Comparison of ENCODE assay signal across 21 mouse cellular contexts in genomic region chr2:105813041-105813440, GRCm38 (mm10).
DNase-seq lines count a peak whose midpoint lies in the region; ATAC-seq lines count a peak whose summit lies in the region.
"Had no signal": no experiment of that assay in that cellular context is flagged by ENCODE, and none has a peak within 500 bp of the region (broad histone marks: within the 10 kb centered on the region; RNA-seq: fewer than 3 reads in every experiment).

No protein-coding gene starts in this region.

- H3K4me3 ChIP-seq in forebrain, embryonic 13.5 days = no peak overlapping the region
- no peak overlapping the region for H3K4me3 ChIP-seq in forebrain, embryonic 10.5 days
- H3K4me3 ChIP-seq in forebrain, embryonic 15.5 days = no peak overlapping the region
- no peak overlapping the region for H3K4me3 ChIP-seq in midbrain, embryonic 16.5 days (ENCODE audit: low read depth, low read length)
- H3K4me3 ChIP-seq: gastrocnemius, adult 2 months; heart, embryonic 13.5 days; neural tube, embryonic 12.5 days had no signal

- ATAC-seq in forebrain, embryonic 13.5 days = peak; percentile 69; the same call in 1 of the 2 replicates
- ATAC-seq in forebrain, embryonic 15.5 days (replicated peaks) = peak; percentile 64; the same call in 1 of the 2 replicates
- peak; percentile 71 for ATAC-seq in midbrain, embryonic 16.5 days
- ATAC-seq: hindbrain, embryonic 16.5 days had no signal

- H3K4me1 ChIP-seq in forebrain, embryonic 13.5 days = no peaks in the 10 kb centered on the region
- H3K4me1 ChIP-seq in forebrain, embryonic 10.5 days = peaks cover 13% of the 10 kb centered on the region
- 0 out of 2 replicates have a peak, but pooled peaks cover 2% of the 10 kb centered on the region for H3K4me1 ChIP-seq in forebrain, embryonic 15.5 days
- H3K4me1 ChIP-seq in midbrain, embryonic 16.5 days (ENCODE audit: control insufficient read depth, insufficient read depth, low read length) = 0 out of 2 replicates have a peak, but pooled peaks cover 2% of the 10 kb centered on the region
- H3K4me1 ChIP-seq: neural tube, embryonic 12.5 days had no signal

- 47% methylated on average over 3 of the region's 3 CpGs for WGBS in forebrain, embryonic 13.5 days
- WGBS in forebrain, embryonic 10.5 days = 85% methylated on average over 3 of the region's 3 CpGs
- 39% methylated on average over 3 of the region's 3 CpGs for WGBS in forebrain, embryonic 15.5 days
- WGBS in midbrain, embryonic 16.5 days = 35% methylated on average over 3 of the region's 3 CpGs

- H3K27ac ChIP-seq in forebrain, embryonic 13.5 days = no peak overlapping the region
- H3K27ac ChIP-seq in forebrain, embryonic 10.5 days = no peak overlapping the region
- H3K27ac ChIP-seq in forebrain, embryonic 15.5 days (replicated peaks) = no peak overlapping the region
- H3K27ac ChIP-seq in midbrain, embryonic 16.5 days (ENCODE audit: low read length) = no peak overlapping the region
- H3K27ac ChIP-seq: gastrocnemius, adult 2 months; heart, embryonic 13.5 days; neural tube, embryonic 12.5 days had no signal

- H3K36me3 ChIP-seq in forebrain, embryonic 13.5 days (ENCODE audit: poor library complexity, severe bottlenecking) = no peaks in the 10 kb centered on the region
- H3K36me3 ChIP-seq in forebrain, embryonic 10.5 days (replicated peaks) = no peaks in the 10 kb centered on the region
- no peaks in the 10 kb centered on the region for H3K36me3 ChIP-seq in forebrain, embryonic 15.5 days
- no peaks in the 10 kb centered on the region for H3K36me3 ChIP-seq in midbrain, embryonic 16.5 days (ENCODE audit: control insufficient read depth, insufficient read depth, low read length)
- H3K36me3 ChIP-seq: heart, embryonic 13.5 days; neural tube, embryonic 12.5 days had no signal

- no peak overlapping the region for H3K9ac ChIP-seq in forebrain, embryonic 13.5 days
- no peak overlapping the region for H3K9ac ChIP-seq in forebrain, embryonic 15.5 days (replicated peaks)
- H3K9ac ChIP-seq in midbrain, embryonic 16.5 days (ENCODE audit: low read depth, low read length) = no peak overlapping the region
- H3K9ac ChIP-seq: heart, embryonic 13.5 days; neural tube, embryonic 12.5 days had no signal

- H3K9me3 ChIP-seq in forebrain, embryonic 13.5 days (replicated peaks) = no peaks in the 10 kb centered on the region
- H3K9me3 ChIP-seq in forebrain, embryonic 10.5 days = no peaks in the 10 kb centered on the region
- H3K9me3 ChIP-seq in forebrain, embryonic 15.5 days = no peaks in the 10 kb centered on the region
- H3K9me3 ChIP-seq in midbrain, embryonic 16.5 days (replicated peaks; ENCODE audit: control insufficient read depth, low read length, poor library complexity, severe bottlenecking) = no peaks in the 10 kb centered on the region
- H3K9me3 ChIP-seq: heart, embryonic 13.5 days; neural tube, embryonic 12.5 days had no signal

- no peaks in the 10 kb centered on the region for H3K27me3 ChIP-seq in forebrain, embryonic 13.5 days
- H3K27me3 ChIP-seq in forebrain, embryonic 10.5 days (ENCODE audit: poor library complexity, severe bottlenecking) = no peaks in the 10 kb centered on the region
- H3K27me3 ChIP-seq in forebrain, embryonic 15.5 days = no peaks in the 10 kb centered on the region; the same call in 1 of the 2 replicates
- no peaks in the 10 kb centered on the region for H3K27me3 ChIP-seq in midbrain, embryonic 16.5 days (ENCODE audit: control insufficient read depth, insufficient read depth, low read depth, low read length)
- H3K27me3 ChIP-seq: heart, embryonic 13.5 days; neural tube, embryonic 12.5 days had no signal

- no peak overlapping the region for H3K4me2 ChIP-seq in forebrain, embryonic 13.5 days
- H3K4me2 ChIP-seq in forebrain, embryonic 15.5 days (replicated peaks) = no peak overlapping the region
- no peak overlapping the region for H3K4me2 ChIP-seq in midbrain, embryonic 16.5 days (ENCODE audit: low read length)
- H3K4me2 ChIP-seq: heart, embryonic 13.5 days; neural tube, embryonic 12.5 days had no signal

- no peak for DNase-seq in forebrain, embryonic 10.5 days (ENCODE audit: extremely low spot score, low spot score)
- DNase-seq in ZHBTc4 (ENCODE audit: low read depth, low spot score) = peak; percentile 8
- DNase-seq in c-Kit-positive CD71-positive TER-119-positive erythroid progenitor cells, embryonic 14.5 days (ENCODE audit: low spot score) = no peak
- DNase-seq in heart, adult 9 months (ENCODE audit: low spot score in 2 of 2) = no peak
- DNase-seq in kidney, postnatal 25 days = no peak
- DNase-seq: adrenal gland, adult 2 months; cerebellum, adult 9-11 months; embryo, embryonic 11 days; gastrocnemius, adult 2 months; kidney, adult 11 months; kidney, postnatal 10 days; liver; lung, postnatal 10 days; right cerebral cortex, postnatal 14 days; thymus, adult 2 months had no signal
